Mouse (Mus musculus): Measurements from ENCODE around the gene Ankrd13d.

DNA sequence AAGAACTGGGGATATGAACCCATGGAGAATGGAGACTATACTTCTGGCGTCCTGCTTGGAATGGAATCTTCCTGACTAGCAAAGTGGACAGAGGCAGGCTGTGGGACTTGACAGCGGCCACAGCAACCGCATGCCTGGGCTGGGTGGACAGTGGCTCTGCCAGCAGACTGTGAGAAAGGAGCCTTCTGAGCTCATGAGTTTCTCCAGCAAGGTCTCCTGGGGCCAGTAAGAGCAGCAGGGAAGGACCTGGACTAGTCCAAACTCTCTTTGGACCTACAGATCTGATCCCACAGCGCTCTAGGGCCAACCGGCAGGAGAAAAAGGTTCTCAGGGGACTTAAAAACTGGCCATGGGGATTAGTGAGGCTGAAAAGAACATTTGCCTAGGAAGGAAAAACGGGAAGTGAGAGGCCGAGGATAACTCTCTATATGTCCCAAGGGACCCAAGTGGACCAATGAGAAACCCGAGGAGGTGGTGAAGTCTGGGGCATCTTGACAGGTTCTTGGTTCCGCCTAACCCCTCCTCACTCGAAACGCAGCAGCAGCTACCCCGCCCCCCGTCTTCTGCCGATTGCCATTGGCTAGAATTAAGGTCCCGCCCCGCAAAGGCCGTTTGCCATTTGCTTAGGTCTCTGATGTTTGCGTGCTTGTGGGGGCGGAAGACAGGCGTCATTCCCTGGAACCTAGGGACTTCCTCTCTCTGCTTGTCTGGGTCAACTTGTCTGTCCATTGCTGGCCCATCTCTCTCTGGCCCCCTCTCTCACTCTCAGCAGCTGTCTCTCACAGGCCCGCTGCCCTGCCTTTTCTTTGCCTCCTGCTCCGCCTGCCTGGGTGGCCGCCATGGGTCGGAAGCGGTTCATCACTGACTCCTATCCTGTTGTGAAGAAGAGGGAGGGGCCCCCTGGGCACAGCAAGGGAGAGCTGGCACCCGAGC, 51.4 kb downstream of the Ankrd13d start, which contains the start of gene Pold4:
- TF ChIP-seq CTCF (IDR thresholded peaks at IDR 0.05; ENCODE audit: extremely low read depth, insufficient read depth, insufficient read length, insufficient replicate concordance) (no peak), POLR2A (IDR thresholded peaks at IDR 0.05; ENCODE audit: low read depth, low read length) (peak; percentile 83)
